Mouse (Mus musculus) liver, embryonic 12.5 days (tissue): ENCODE results near the gene Smim1. TPM values are rescaled to one million over a fixed set of nuclear protein-coding genes. Genes with fewer than 3 reads are reported as not detected.
A peak's percentile ranks its signal among the peaks of the same experiment; 100 is the strongest.

Experiments used
- ATAC-seq: fragments of 200-750 bp; cut with Nextera tagmentation; 2 replicates; pipeline ENCODE4 v1.8.0; 2017; ENCODE audit warnings: moderate number of reproducible peaks, mild to moderate bottlenecking, moderate library complexity
- H3K27ac ChIP-seq: fragments of 300-500 bp; sonication (generic); 2 replicates; pipeline ENCODE4 v1.5.1; 2016; ENCODE audit warnings: mild to moderate bottlenecking
- H3K27me3 ChIP-seq: fragments of 300-500 bp; sonication (generic); replicated peaks from 2 replicates; pipeline ENCODE4 v1.6.1; 2016; ENCODE audit warnings: mild to moderate bottlenecking, moderate library complexity
- H3K36me3 ChIP-seq: fragments of 300-500 bp; sonication (generic); 2 replicates; pipeline ENCODE4 v1.6.1; 2016; ENCODE audit warnings: mild to moderate bottlenecking, moderate library complexity
- H3K4me1 ChIP-seq: fragments of 300-500 bp; sonication (generic); 2 replicates; pipeline ENCODE4 v1.6.1; 2016
- H3K4me2 ChIP-seq: fragments of 300-500 bp; sonication (generic); 2 replicates; pipeline ENCODE4 v1.6.1; 2016; ENCODE audit warnings: mild to moderate bottlenecking, moderate library complexity
- H3K4me3 ChIP-seq: fragments of 300-500 bp; sonication (generic); 2 replicates; pipeline ENCODE4 v1.5.1; 2016; ENCODE audit warnings: mild to moderate bottlenecking, moderate library complexity
- H3K9ac ChIP-seq: fragments of 300-500 bp; sonication (generic); 2 replicates; pipeline ENCODE4 v1.6.1; 2016; ENCODE audit warnings: mild to moderate bottlenecking, moderate library complexity
- H3K9me3 ChIP-seq: fragments of 300-500 bp; sonication (generic); replicated peaks from 2 replicates; pipeline ENCODE4 v1.6.1; 2016; ENCODE audit warnings: mild to moderate bottlenecking, moderate library complexity
- WGBS: fragments of 180-500 bp; shearing (Covaris S2); methylation state at CpG from one replicate; pipeline ENCODE4 v1.1.7; 2016; ENCODE audit not compliant: insufficient replicate concordance; 5-methylcytosine and 5-hydroxymethylcytosine counted together
- polyA plus RNA-seq: library from polyadenylated mRNA; unstranded; fragments of >200 nt; fragmentation: Nextera tagmentation; extraction: Ambion mirVana; gene quantifications from 2 replicates; pipeline ENCODE4 v1.2.1, GENCODE M21; 2016

Smim1 gene
- polyA plus RNA-seq, 1 experiment from 2014 or later: 457 TPM

DNA sequence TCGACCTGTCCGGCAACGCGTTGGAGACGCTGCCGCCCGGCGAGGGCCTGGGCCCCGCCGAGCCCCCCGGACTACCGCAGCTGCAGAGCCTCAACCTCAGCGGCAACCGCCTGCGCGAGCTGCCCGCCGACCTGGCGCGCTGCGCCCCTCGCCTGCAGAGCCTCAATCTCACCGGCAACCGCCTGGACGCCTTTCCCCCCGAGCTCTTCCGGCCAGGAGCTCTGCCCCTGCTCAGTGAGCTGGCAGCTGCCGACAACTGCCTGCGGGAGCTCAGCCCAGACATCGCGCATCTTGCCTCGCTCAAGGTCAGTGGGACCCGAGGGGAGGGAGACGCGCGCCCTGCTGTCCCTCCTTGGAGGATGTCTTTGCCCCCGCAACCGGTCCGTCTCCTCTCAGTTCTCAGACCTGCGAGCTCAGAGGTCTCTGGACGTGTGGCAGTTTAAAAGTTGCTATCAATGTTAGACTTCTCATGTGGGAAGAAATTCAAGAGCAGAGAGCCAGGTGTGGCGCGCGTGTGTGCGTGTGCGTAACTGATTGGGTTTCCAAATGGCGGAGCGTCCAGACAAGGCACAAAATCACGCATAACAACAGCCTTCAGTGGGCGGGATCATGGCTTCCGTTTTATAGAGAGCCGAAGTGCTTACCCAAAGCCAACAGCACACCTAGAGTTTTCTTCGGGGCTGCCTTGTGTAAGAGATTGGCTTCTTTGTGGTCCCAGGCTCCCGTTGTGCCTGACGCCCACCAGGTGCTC is 13.7 kb downstream of the Smim1 start:
- Histone ChIP-seq H3K27ac (peak overlapping the region; percentile 86), H3K4me3 (peak overlapping the region; percentile 100), H3K9ac (peak overlapping the region; percentile 94), H3K4me2 (peak overlapping the region; percentile 94), H3K36me3 (peaks cover 44% of the 10 kb centered on the region), H3K27me3 (no peaks in the 10 kb centered on the region), H3K4me1 (peaks cover 41% of the 10 kb centered on the region), H3K9me3 (no peaks in the 10 kb centered on the region)
- ATAC-seq: 0 out of 2 replicates have a peak, but pooled peaks have one; percentile 0
- under 1% methylated on average over 55 of the region's 55 CpGs for WGBS

DNA sequence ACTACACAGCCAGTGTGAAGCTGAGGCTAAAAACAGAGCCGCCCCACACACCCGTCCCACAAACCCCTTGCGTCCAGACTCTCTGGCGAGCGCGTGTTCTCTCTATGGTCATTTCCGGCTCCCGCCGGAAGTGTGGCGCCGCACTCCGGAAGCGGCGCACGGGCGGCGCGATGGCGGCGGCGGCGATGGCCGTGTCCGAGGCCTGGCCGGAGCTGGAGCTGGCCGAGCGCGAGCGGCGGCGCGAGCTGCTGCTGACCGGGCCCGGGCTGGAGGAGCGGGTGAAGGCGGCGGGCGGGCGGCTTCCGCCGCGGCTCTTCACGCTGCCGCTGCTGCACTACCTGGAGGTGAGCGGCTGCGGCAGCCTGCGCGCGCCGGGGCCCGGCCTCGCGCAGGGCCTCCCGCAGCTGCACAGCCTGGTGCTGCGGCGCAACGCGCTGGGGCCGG is 14.4 kb downstream of the Smim1 start, which contains the start of gene Lrrc47:
Gene Lrrc47 (plus strand): TSS at position 86 of the 444 bp plus-strand sequence.
- Histone ChIP-seq H3K27me3 (no peaks in the 10 kb centered on the region), H3K9ac (peak within 1 kb of the TSS; percentile 94), H3K36me3 (peaks cover 44% of the 10 kb centered on the region), H3K27ac (peak within 1 kb of the TSS; percentile 86), H3K4me3 (peak within 1 kb of the TSS; percentile 100), H3K4me1 (peaks cover 41% of the 10 kb centered on the region), H3K9me3 (no peaks in the 10 kb centered on the region), H3K4me2 (peak within 1 kb of the TSS; percentile 94)
- WGBS: 0% methylated on average over 40 of the region's 59 CpGs
- ATAC-seq: peak; percentile 91

DNA sequence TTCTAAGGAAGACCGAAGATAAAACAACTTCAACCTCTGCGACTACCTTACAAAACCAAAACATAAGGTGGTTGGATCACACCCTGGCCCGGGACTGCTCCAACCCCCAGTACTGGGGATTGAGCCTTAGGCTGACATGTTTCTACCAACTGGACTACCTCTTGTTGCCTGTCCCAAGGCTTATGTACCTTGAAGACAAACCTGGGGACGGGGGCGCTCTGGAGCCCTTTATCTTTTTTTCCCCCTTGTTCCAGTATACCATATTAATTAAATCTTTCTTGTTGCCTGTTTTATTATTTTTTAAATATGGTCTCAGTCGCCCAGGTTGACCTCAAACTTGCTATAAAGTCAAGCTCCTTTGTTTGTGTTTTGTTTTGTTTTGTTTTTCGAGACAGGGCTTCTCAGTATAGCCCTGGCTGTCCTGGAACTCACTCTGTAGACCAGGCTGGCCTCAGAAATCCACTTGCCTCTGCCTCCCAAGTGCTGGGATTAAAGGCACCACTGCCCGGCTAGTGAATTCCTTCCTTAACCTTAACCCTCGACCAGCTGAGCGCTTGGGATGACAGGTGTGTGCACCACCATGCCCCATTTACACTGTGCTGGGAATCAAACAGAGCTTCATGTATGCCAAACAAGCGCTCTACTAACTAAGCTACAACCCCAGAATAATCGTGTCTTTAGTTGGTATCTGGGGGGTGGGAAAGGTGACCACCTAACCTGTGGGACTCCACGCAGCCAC is 15.0 kb downstream of the Smim1 start:
- peak overlapping the region; percentile 86 for H3K27ac ChIP-seq
- peak overlapping the region; percentile 94 for H3K4me2 ChIP-seq
- H3K9ac ChIP-seq: peak overlapping the region; percentile 94
- peaks cover 41% of the 10 kb centered on the region for H3K4me1 ChIP-seq
- no peaks in the 10 kb centered on the region for H3K9me3 ChIP-seq
- 24% methylated on average over 13 of the region's 13 CpGs for WGBS
- no peaks in the 10 kb centered on the region for H3K27me3 ChIP-seq
- peak; percentile 65 for ATAC-seq
- peak overlapping the region; percentile 100 for H3K4me3 ChIP-seq
- H3K36me3 ChIP-seq: peaks cover 44% of the 10 kb centered on the region

- H3K4me1 ChIP-seq: peaks cover 16% of the 10 kb centered on the region
- H3K9me3 ChIP-seq: no peaks in the 10 kb centered on the region
- no peak overlapping the region for H3K4me2 ChIP-seq
- no peak for ATAC-seq
- H3K9ac ChIP-seq: no peak overlapping the region
- H3K27me3 ChIP-seq: no peaks in the 10 kb centered on the region
- WGBS: 71% methylated on average over 4 of the region's 4 CpGs
- H3K27ac ChIP-seq: no peak overlapping the region
- peaks cover 47% of the 10 kb centered on the region for H3K36me3 ChIP-seq
- H3K4me3 ChIP-seq: no peak overlapping the region
Observed at GRCm38 (mm10) chr4:154007759-154008158, 18.3 kb downstream of the Smim1 start.

- Histone ChIP-seq H3K9ac (no peak overlapping the region), H3K4me1 (peaks cover 8% of the 10 kb centered on the region; the same call in 1 of the 2 replicates), H3K4me3 (no peak overlapping the region), H3K4me2 (no peak overlapping the region), H3K36me3 (peaks cover 57% of the 10 kb centered on the region), H3K9me3 (no peaks in the 10 kb centered on the region), H3K27me3 (no peaks in the 10 kb centered on the region), H3K27ac (no peak overlapping the region)
- WGBS: 84% methylated on average over 6 of the region's 6 CpGs
- ATAC-seq: no peak
Observed at GRCm38 (mm10) chr4:154006264-154006663, 19.8 kb downstream of the Smim1 start.

- H3K36me3 ChIP-seq: peaks cover 57% of the 10 kb centered on the region
- 81% methylated on average over 5 of the region's 5 CpGs for WGBS
- no peak overlapping the region for H3K27ac ChIP-seq
- ATAC-seq: no peak
- no peak overlapping the region for H3K9ac ChIP-seq
- 0 out of 2 replicates have a peak, but pooled peaks cover under 1% of the 10 kb centered on the region for H3K4me1 ChIP-seq
- H3K4me2 ChIP-seq: no peak overlapping the region
- H3K9me3 ChIP-seq: no peaks in the 10 kb centered on the region
- no peaks in the 10 kb centered on the region for H3K27me3 ChIP-seq
- H3K4me3 ChIP-seq: no peak overlapping the region
Observed at GRCm38 (mm10) chr4:154005488-154005887, 20.5 kb downstream of the Smim1 start.

- 74% methylated on average over 8 of the region's 8 CpGs for WGBS
- Histone ChIP-seq H3K4me2 (no peak overlapping the region), H3K9me3 (no peaks in the 10 kb centered on the region), H3K27ac (no peak overlapping the region), H3K36me3 (peaks cover 100% of the 10 kb centered on the region), H3K9ac (no peak overlapping the region), H3K27me3 (no peaks in the 10 kb centered on the region), H3K4me1 (no peaks in the 10 kb centered on the region), H3K4me3 (no peak overlapping the region)
- no peak for ATAC-seq
Observed at GRCm38 (mm10) chr4:153993505-153993904, 32.5 kb downstream of the Smim1 start.

DNA sequence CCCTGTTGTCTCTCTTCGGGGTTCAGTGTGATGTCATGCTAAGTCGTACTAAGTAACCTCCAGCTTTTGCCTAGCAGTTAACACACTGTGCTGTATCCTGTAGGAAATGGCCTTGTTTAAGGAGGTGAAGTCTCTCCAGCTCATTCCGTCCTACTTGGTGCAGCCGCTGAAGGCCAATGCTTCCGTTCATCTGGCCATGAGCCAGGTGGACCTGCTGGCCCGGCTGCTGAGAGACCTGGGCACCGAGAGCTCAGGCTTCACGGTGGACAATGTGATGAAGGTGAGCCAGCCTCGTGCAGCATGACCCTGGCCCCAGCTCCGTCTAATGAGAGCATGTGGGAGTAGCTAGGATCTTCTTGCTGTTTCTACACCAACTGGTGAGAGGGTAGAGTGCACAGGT is 33.3 kb downstream of the Smim1 start:
- H3K9me3 ChIP-seq: no peaks in the 10 kb centered on the region
- H3K4me2 ChIP-seq: no peak overlapping the region
- WGBS: 83% methylated on average over 10 of the region's 10 CpGs
- H3K27me3 ChIP-seq: no peaks in the 10 kb centered on the region
- peaks cover 100% of the 10 kb centered on the region for H3K36me3 ChIP-seq
- no peak overlapping the region for H3K9ac ChIP-seq
- ATAC-seq: no peak
- H3K27ac ChIP-seq: no peak overlapping the region
- H3K4me1 ChIP-seq: no peaks in the 10 kb centered on the region
- no peak overlapping the region for H3K4me3 ChIP-seq

DNA sequence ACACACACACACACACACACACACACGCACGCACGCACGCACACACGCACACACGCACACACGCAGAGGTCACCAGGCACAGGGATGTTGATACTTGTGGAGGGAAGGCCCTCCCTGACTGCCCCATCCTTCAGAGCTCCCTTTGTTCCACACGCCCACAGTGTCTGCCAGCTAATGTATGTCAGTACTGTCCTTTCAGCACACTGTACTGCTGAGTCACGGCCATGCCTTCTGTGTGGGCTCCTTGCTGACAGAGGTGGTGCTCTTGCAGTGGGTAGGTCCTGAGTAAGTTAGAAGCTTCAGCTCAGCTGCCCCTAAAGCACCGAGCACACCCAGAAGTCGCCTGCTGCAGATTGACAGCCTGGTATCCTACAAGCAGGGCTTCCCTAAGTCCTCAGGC is 45.6 kb downstream of the Smim1 start:
- Histone ChIP-seq H3K27ac (no peak overlapping the region), H3K4me1 (peaks cover 21% of the 10 kb centered on the region), H3K36me3 (peaks cover 67% of the 10 kb centered on the region), H3K27me3 (no peaks in the 10 kb centered on the region), H3K9me3 (no peaks in the 10 kb centered on the region), H3K9ac (no peak overlapping the region), H3K4me2 (no peak overlapping the region), H3K4me3 (no peak overlapping the region)
- 83% methylated on average over 11 of the region's 11 CpGs for WGBS
- no peak for ATAC-seq

GRCm38 (mm10) chr4:153979243-153979642 is 46.8 kb downstream of the Smim1 start:
- Histone ChIP-seq H3K4me2 (no peak overlapping the region), H3K4me1 (peaks cover 25% of the 10 kb centered on the region)

GRCm38 (mm10) chr4:153975768-153976167 is 50.3 kb downstream of the Smim1 start:
- H3K4me2 ChIP-seq: peak overlapping the region; percentile 95
- H3K4me3 ChIP-seq: peak overlapping the region; percentile 83
- H3K9me3 ChIP-seq: no peaks in the 10 kb centered on the region
- 31% methylated on average over 6 of the region's 6 CpGs for WGBS
- H3K27ac ChIP-seq: peak overlapping the region; percentile 67; the same call in 1 of the 2 replicates
- H3K9ac ChIP-seq: peak overlapping the region; percentile 90
- H3K27me3 ChIP-seq: no peaks in the 10 kb centered on the region
- ATAC-seq: no peak
- H3K36me3 ChIP-seq: peaks cover 38% of the 10 kb centered on the region
- peaks cover 40% of the 10 kb centered on the region for H3K4me1 ChIP-seq

More at GRCm38 (mm10) chr4:153979243-153979642, 46.8 kb downstream of the Smim1 start:
- WGBS: 83% methylated on average over 10 of the region's 10 CpGs
- Histone ChIP-seq H3K9ac (no peak overlapping the region), H3K36me3 (peaks cover 55% of the 10 kb centered on the region), H3K27ac (no peak overlapping the region), H3K27me3 (no peaks in the 10 kb centered on the region), H3K4me3 (no peak overlapping the region), H3K9me3 (no peaks in the 10 kb centered on the region)
- ATAC-seq: no peak

DNA sequence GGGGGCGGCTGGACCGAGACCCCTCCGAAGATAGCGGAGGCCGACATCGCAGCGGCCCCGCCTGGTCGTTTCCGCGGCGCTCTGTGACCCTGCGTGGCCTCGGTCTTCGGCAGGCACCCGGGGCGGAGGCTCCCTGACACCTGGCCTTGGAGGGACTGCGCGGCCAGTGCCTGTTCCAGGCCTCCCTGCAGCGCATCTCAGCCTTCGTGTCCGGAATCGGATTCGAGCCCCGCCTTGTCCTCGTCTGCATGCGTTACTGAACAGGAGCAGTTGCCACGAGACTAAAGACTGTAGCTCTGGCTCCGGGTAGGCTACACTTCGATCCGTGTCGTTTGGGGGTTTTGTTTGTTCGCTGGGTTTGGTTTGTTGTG is 50.8 kb downstream of the Smim1 start:
- ATAC-seq: peak; percentile 79
- H3K4me2 ChIP-seq: peak overlapping the region; percentile 95
- H3K27ac ChIP-seq: peak overlapping the region; percentile 67; the same call in 1 of the 2 replicates
- H3K9me3 ChIP-seq: no peaks in the 10 kb centered on the region
- no peaks in the 10 kb centered on the region for H3K27me3 ChIP-seq
- under 1% methylated on average over 33 of the region's 33 CpGs for WGBS
- peak overlapping the region; percentile 83 for H3K4me3 ChIP-seq
- peak overlapping the region; percentile 90 for H3K9ac ChIP-seq
- H3K4me1 ChIP-seq: peaks cover 40% of the 10 kb centered on the region
- H3K36me3 ChIP-seq: peaks cover 38% of the 10 kb centered on the region
